Mouse (Mus musculus) midbrain, embryonic 10.5 days (tissue): ENCODE results near the gene Hdhd3. TPM values are rescaled to one million over a fixed set of nuclear protein-coding genes. Genes with fewer than 3 reads are reported as not detected.

Experiments
- DNase-seq: peaks from one replicate; pipeline ENCODE4 v3.0.0-alpha.2; 2017; ENCODE audit warnings: low spot score
- H3K27ac ChIP-seq: fragments of 300-500 bp; sonication (generic); replicated peaks from 2 replicates; pipeline ENCODE4 v1.5.1; 2016; ENCODE audit warnings: mild to moderate bottlenecking
- H3K27me3 ChIP-seq: fragments of 300-500 bp; sonication (generic); 2 replicates; pipeline ENCODE4 v1.6.1; 2016; ENCODE audit warnings: low read depth, mild to moderate bottlenecking; ENCODE audit not compliant: poor library complexity, severe bottlenecking
- H3K36me3 ChIP-seq: fragments of 300-500 bp; sonication (generic); 2 replicates; pipeline ENCODE4 v1.6.1; 2016; ENCODE audit warnings: mild to moderate bottlenecking, moderate library complexity
- H3K4me1 ChIP-seq: fragments of 300-500 bp; sonication (generic); 2 replicates; pipeline ENCODE4 v1.6.1; 2016
- H3K4me3 ChIP-seq: fragments of 300-500 bp; sonication (generic); 2 replicates; pipeline ENCODE4 v1.5.1; 2016; ENCODE audit warnings: mild to moderate bottlenecking, moderate library complexity
- H3K9me3 ChIP-seq: fragments of 300-500 bp; sonication (generic); replicated peaks from 2 replicates; pipeline ENCODE4 v1.6.1; 2016; ENCODE audit warnings: mild to moderate bottlenecking
- WGBS: fragments of 180-500 bp; shearing (Covaris S2); methylation state at CpG from one replicate; pipeline ENCODE4 v1.1.7; 2016; 5-methylcytosine and 5-hydroxymethylcytosine counted together
- polyA plus RNA-seq: library from polyadenylated mRNA; unstranded; fragments of >200 nt; fragmentation: Nextera tagmentation; extraction: Ambion mirVana; gene quantifications from 2 replicates; pipeline ENCODE4 v1.2.1, GENCODE M21; 2016

The Hdhd3 gene
- polyA plus RNA-seq, 1 experiment from 2014 or later = 10.9 TPM

GRCm38 (mm10) chr4:62505991-62506390, 2.7 kb upstream of the Hdhd3 start:
- Histone ChIP-seq H3K4me1 (peaks cover 11% of the 10 kb centered on the region), H3K9me3 (no peaks in the 10 kb centered on the region), H3K4me3 (no peak overlapping the region), H3K27ac (no peak overlapping the region), H3K36me3 (peaks cover 38% of the 10 kb centered on the region), H3K27me3 (no peaks in the 10 kb centered on the region)
- no peak for DNase-seq
- WGBS = 84% methylated on average over 3 of the region's 3 CpGs

- peaks cover 13% of the 10 kb centered on the region for H3K4me1 ChIP-seq
- no peaks in the 10 kb centered on the region for H3K27me3 ChIP-seq
- WGBS = 75% methylated on average over 7 of the region's 7 CpGs
- no peaks in the 10 kb centered on the region for H3K9me3 ChIP-seq
- peaks cover 24% of the 10 kb centered on the region for H3K36me3 ChIP-seq
- DNase-seq = no peak
- no peak overlapping the region for H3K4me3 ChIP-seq
- H3K27ac ChIP-seq = no peak overlapping the region
Observed at GRCm38 (mm10) chr4:62502969-62503368, 298 bp downstream of the Hdhd3 start.

- peaks cover 13% of the 10 kb centered on the region for H3K4me1 ChIP-seq
- no peaks in the 10 kb centered on the region for H3K9me3 ChIP-seq
- 3% methylated on average over 38 of the region's 38 CpGs for WGBS
- no peaks in the 10 kb centered on the region for H3K27me3 ChIP-seq
- H3K36me3 ChIP-seq = peaks cover 20% of the 10 kb centered on the region
- H3K4me3 ChIP-seq = peak overlapping the region; percentile 90
- H3K27ac ChIP-seq = peak overlapping the region; percentile 84
- peak; percentile 92 for DNase-seq
Observed at GRCm38 (mm10) chr4:62501964-62502732, 1.1 kb downstream of the Hdhd3 start.

- no peaks in the 10 kb centered on the region for H3K27me3 ChIP-seq
- H3K4me3 ChIP-seq = peak overlapping the region; percentile 90
- H3K36me3 ChIP-seq = peaks cover 20% of the 10 kb centered on the region
- 5% methylated on average over 7 of the region's 7 CpGs for WGBS
- peaks cover 13% of the 10 kb centered on the region for H3K4me1 ChIP-seq
- DNase-seq = no peak
- H3K9me3 ChIP-seq = no peaks in the 10 kb centered on the region
- peak overlapping the region; percentile 84 for H3K27ac ChIP-seq
Observed at GRCm38 (mm10) chr4:62501534-62501933, 1.7 kb downstream of the Hdhd3 start.

DNA sequence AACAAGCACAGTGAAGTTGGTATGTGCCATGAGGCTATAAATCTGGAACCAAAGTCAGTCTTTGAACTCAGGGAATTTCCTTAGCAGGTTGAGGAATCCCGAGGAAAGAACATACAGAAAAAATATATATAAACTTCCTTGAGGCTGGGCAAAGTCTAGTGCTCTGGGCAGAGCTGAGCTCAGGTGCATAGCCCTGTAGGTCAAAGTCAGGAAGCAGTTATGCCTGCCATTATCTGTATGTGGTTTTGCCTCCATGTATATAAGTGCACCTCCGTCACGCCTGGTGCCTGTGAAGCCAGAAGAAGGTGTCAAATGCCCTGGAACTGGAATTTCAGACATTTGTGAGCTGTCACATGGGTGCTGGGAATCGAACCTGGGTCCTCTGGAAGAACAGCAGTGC, 2.5 kb downstream of the Hdhd3 start:
- WGBS = 89% methylated on average over 4 of the region's 4 CpGs
- no peaks in the 10 kb centered on the region for H3K9me3 ChIP-seq

GRCm38 (mm10) chr4:62496815-62497214, 6.5 kb downstream of the Hdhd3 start:
- H3K4me1 ChIP-seq = peaks cover 8% of the 10 kb centered on the region
- no peak overlapping the region for H3K4me3 ChIP-seq
- no peak for DNase-seq
- H3K9me3 ChIP-seq = no peaks in the 10 kb centered on the region
- peaks cover 20% of the 10 kb centered on the region for H3K36me3 ChIP-seq
- H3K27me3 ChIP-seq = no peaks in the 10 kb centered on the region
- H3K27ac ChIP-seq = no peak overlapping the region
- 90% methylated on average over 8 of the region's 8 CpGs for WGBS

More for the DNA sequence above, 2.5 kb downstream of the Hdhd3 start:
- DNase-seq = no peak
- Histone ChIP-seq H3K4me3 (no peak overlapping the region), H3K4me1 (peaks cover 13% of the 10 kb centered on the region), H3K27me3 (no peaks in the 10 kb centered on the region), H3K36me3 (peaks cover 20% of the 10 kb centered on the region), H3K27ac (no peak overlapping the region)

DNA sequence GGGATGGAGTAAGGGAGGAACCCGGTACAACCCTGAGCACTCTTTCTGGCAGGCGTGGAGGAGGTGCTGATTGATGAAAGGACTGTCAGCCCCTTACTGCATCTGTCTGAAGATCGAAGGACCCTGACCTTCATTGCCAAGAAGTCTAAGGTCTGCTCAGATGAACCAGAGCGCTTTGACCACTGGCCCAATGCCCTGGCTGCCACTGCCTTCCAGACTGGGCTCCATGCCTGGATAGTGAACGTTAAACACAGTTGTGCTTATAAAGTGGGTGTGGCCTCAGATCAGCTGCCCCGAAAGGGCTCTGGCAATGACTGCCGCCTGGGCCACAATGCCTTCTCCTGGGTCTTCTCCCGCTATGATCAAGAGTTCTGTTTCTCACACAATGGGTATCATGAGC, 7.3 kb downstream of the Hdhd3 start:
- Histone ChIP-seq H3K36me3 (peaks cover 20% of the 10 kb centered on the region), H3K9me3 (no peaks in the 10 kb centered on the region)
- 82% methylated on average over 8 of the region's 8 CpGs for WGBS

DNA sequence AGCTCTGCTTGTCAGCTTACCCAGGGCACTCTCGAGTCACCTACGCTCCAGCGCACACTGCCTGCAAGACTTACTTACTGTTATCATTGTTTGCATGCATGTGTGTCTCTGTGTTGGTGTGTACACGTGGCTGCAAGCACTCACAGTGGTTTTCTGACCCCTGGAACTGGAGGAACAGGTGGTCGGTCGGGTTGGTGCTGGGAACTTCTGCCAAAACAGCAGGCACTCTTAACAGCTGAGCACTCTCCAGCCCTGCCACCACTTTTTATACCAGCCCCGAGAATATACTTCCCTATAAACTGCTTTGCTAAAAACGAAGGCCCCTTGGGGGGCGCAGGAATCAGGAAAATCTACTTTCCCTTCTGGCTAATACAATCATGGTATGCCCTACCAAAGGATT, 9.0 kb downstream of the Hdhd3 start:
- H3K4me1 ChIP-seq = no peaks in the 10 kb centered on the region
- peaks cover 13% of the 10 kb centered on the region for H3K36me3 ChIP-seq
- no peaks in the 10 kb centered on the region for H3K27me3 ChIP-seq
- DNase-seq = no peak
- WGBS = 75% methylated on average over 9 of the region's 9 CpGs
- no peak overlapping the region for H3K4me3 ChIP-seq
- no peak overlapping the region for H3K27ac ChIP-seq
- H3K9me3 ChIP-seq = no peaks in the 10 kb centered on the region

More for the DNA sequence above, 7.3 kb downstream of the Hdhd3 start:
- H3K27me3 ChIP-seq = no peaks in the 10 kb centered on the region
- no peak overlapping the region for H3K4me3 ChIP-seq
- H3K4me1 ChIP-seq = peaks cover 1% of the 10 kb centered on the region; the same call in 1 of the 2 replicates
- no peak overlapping the region for H3K27ac ChIP-seq
- DNase-seq = no peak

- Histone ChIP-seq H3K4me1 (0 out of 2 replicates have a peak, but pooled peaks cover 6% of the 10 kb centered on the region), H3K36me3 (peaks cover under 1% of the 10 kb centered on the region; the same call in 1 of the 2 replicates), H3K9me3 (no peaks in the 10 kb centered on the region), H3K27me3 (no peaks in the 10 kb centered on the region), H3K27ac (no peak overlapping the region), H3K4me3 (no peak overlapping the region)
- DNase-seq = no peak
- 84% methylated on average over 2 of the region's 2 CpGs for WGBS
Observed at GRCm38 (mm10) chr4:62492682-62493081, 10.6 kb downstream of the Hdhd3 start.

DNA sequence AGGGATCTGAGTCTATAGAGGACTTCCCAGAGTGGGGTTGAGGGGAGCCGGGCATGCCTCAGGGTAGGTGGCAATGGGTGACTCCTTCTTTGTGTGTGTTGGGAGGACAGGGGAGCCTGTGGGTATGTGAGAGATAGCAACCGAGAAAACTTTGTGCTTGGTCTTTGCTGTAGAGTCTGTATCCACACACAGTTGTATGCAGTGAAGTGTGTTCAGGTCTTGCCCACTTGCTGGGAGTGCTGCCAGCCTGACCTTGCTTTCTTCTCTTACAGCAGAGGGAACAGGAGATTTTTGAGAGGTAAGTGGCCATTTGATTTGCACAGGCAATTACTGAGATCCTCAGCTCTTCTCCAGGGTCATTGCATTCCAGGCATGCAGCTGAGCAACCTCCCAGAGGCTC, 15.4 kb downstream of the Hdhd3 start:
- no peaks in the 10 kb centered on the region for H3K36me3 ChIP-seq
- 87% methylated on average over 2 of the region's 2 CpGs for whole genome bisulfite sequencing
- 0 out of 2 replicates have a peak, but pooled peaks cover 6% of the 10 kb centered on the region for H3K4me1 ChIP-seq
- no peaks in the 10 kb centered on the region for H3K9me3 ChIP-seq
- no peak overlapping the region for H3K27ac ChIP-seq
- no peak overlapping the region for H3K4me3 ChIP-seq
- DNase-seq = no peak
- H3K27me3 ChIP-seq = no peaks in the 10 kb centered on the region

DNA sequence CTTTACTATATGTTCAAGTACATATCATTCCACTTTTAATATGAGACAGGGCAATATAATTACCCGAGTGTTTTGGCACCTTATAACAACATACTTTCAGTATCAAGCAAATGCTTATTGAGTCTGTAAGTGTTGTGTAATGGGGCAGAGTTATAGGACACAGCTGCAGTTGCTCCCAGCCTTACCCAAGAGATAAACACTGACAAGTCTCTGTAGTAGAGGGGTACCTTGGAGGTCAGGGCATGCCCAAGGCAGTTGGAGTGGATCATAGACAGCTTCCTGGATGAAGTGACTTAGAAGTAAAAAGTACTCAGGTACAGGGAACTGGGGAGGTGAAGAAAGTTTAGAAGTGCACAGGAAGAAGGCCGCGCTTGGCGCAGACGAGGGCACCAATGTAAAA, 16.1 kb downstream of the Hdhd3 start:
- no peak for DNase-seq
- H3K4me3 ChIP-seq = no peak overlapping the region
- H3K36me3 ChIP-seq = no peaks in the 10 kb centered on the region
- H3K4me1 ChIP-seq = 0 out of 2 replicates have a peak, but pooled peaks cover 6% of the 10 kb centered on the region
- 94% methylated on average over 5 of the region's 5 CpGs for WGBS
- H3K9me3 ChIP-seq = no peaks in the 10 kb centered on the region
- no peak overlapping the region for H3K27ac ChIP-seq
- H3K27me3 ChIP-seq = peaks cover 4% of the 10 kb centered on the region

DNA sequence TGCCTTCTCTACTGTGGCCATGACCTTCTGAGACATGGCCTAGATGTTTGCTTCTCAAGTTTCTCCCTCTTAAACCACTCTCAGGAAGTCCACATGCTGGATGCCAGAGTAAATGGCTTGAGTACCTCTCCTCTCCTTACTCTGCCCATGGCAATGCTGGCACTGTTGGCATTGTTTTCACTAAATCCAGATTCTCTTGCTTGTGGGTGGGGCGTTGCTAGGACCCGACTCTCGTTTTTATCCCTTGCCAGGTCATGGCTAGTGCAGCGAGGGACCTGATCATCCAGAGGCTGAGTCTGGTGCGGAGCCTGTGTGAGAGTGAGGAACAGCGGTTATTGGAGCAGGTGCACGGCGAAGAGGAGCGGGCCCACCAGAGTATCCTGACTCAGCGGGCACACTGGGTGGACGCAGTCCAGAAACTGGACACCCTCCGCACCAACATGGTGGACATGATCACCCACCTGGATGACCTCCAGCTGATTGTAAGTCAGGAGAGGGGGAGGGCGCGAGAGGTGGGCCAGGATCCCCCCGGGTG, 17.0 kb downstream of the Hdhd3 start:
- 91% methylated on average over 15 of the region's 15 CpGs for WGBS
- no peaks in the 10 kb centered on the region for H3K36me3 ChIP-seq
- peaks cover 13% of the 10 kb centered on the region for H3K27me3 ChIP-seq
- H3K4me3 ChIP-seq = no peak overlapping the region
- H3K4me1 ChIP-seq = 0 out of 2 replicates have a peak, but pooled peaks cover 6% of the 10 kb centered on the region
- DNase-seq = no peak
- no peak overlapping the region for H3K27ac ChIP-seq
- no peaks in the 10 kb centered on the region for H3K9me3 ChIP-seq

GRCm38 (mm10) chr4:62485450-62486161, 17.7 kb downstream of the Hdhd3 start:
- Histone ChIP-seq H3K4me3 (no peak overlapping the region), H3K4me1 (0 out of 2 replicates have a peak, but pooled peaks cover 6% of the 10 kb centered on the region), H3K27me3 (peaks cover 19% of the 10 kb centered on the region), H3K36me3 (no peaks in the 10 kb centered on the region), H3K9me3 (no peaks in the 10 kb centered on the region), H3K27ac (no peak overlapping the region)
- 83% methylated on average over 8 of the region's 8 CpGs for WGBS
- DNase-seq = no peak
